Mouse (Mus musculus): ENCODE results near the gene Ppil2.

Gene Ppil2

GRCm38 (mm10) chr16:17110771-17111743 lies at the start of gene Ppil2:
Ppil2 (minus strand) TSS chr16:17111257.
- DNase-seq: peak; percentile 70

DNA sequence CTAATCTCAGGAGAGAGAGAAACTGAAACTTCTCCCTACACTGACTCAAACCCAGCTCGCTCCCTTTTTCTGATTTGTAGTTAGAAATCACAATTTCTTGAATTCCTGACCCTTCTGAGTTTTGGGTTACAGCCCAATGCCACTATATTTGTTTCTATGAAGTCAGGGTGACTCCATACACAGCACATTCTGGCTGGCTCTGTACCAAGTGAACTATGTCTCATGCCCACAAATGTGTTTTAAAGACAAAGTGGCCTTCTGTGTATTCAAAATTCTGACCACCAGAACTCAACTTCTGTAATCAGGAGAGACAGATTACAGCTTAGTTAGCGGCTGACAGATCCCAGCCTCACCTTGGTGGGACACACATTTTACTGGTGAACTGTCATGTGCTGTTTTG lies 43.3 kb upstream of the Ppil2 start:
- no peak for DNase-seq

- DNase-seq: no peak
These were observed 40.8 kb upstream of the Ppil2 start for GRCm38 (mm10) chr16:17151874-17152273.

DNA sequence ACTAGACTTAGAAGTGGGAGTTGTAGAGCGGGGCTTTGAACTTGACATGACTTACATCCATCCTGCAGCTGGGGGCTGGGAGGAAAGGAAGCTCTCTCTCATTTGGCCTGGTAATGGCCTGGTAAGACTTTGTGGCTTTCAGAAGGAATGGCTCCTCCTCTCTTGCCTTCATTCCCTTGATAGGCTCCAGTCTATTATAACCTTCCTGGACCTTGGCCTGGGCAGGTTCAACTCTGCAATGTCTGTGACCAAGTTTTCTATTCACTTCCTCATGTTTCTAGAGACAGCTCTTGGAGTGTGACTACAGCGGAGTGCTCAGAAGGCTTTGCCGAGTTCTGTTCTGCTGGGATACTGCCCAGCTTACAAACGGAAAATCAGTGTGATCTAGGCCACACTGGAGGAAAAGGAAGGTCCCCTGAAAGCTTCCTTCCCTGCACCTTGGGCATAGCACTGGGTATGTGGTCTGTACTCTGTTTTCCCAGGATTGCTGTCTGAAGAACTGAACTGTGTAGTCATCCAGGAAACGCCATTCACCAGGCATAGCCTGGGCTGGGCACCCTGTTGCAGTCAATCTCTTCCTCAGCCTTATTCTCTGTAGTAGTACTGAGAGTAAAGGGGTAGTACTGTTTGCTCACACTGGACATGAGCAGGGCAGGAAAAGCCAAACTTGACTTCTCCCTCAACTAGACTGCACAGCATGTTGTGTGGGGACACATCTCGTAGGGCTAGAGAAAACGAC lies 39.6 kb upstream of the Ppil2 start:
- no peak for DNase-seq

- no peak for DNase-seq
These were observed 37.0 kb upstream of the Ppil2 start for GRCm38 (mm10) chr16:17148084-17148483.

DNA sequence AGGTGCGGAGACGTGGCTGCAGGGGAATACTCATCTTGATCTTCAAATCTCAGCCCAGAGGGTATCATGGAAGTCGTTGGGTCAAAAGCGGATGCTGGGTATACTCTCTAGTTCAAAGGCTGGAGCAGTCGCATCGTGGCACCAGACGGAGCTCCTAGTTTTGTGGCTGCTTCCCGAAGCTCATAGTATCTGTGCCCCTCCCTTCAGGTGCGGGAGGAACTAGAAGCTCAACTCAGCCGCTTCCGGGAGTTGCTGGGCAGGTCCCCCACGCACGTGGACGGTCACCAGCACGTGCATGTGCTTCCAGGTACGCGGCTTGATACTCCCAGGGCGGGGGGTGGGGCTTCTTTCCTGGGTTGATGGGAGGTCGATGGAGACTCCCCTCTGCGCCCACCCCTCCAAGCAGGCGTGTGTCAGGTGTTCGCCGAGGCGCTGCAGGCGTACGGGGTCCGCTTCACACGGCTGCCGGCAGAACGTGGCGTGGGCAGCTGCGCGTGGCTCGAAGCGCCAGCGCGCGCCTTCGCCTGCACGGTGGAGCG lies 36.4 kb upstream of the Ppil2 start:
- peak; percentile 50 for DNase-seq

DNA sequence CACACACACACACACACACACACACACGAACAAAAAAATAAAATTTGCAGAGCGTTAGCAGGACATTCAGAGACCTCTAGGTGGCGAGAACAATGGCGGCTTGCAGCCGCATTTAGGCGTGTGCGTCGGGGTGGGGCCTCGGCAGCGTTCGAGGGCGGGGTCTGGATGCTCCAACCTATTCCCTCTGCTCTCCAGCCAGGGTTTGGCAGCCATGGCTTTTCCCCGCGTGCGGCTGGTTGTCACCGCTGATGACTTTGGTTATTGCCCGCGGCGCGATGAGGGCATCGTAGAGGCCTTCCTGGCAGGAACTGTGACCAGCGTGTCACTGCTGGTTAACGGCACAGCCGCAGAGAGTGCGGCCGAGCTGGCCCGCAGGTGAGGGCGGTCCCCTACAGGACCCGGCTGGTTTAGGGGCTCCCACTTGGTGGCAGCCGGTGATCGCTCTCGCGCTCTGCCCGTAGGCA lies 35.7 kb upstream of the Ppil2 start, which contains the start of gene Ccdc116:
Gene Ccdc116, minus strand, starts transcription at position 458 of the 464 bp plus-strand sequence.
- peak; percentile 76 for DNase-seq

DNA sequence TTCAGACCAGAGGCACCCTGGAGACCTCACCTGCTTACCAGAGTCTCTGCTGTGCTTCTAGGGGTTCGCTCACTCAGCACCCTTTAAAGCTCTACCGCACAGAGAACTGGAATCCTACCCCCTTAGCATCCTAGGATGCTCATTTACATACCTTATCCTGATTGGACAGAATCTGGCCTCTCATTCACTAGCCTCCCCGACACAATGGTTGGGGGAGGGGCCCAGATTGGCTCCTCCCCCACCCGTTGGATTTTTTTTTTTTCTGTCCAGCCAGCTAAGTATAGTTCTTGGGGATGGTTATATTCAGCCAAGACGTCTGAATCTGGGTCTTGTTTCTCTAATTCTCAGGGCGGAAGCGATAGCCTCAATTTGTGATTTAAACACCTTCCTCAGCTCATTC lies 33.3 kb upstream of the Ppil2 start, which contains the start of gene Ydjc:
Gene Ydjc, plus strand, starts transcription at position 283 of the 400 bp plus-strand sequence.
- no peak for DNase-seq

DNA sequence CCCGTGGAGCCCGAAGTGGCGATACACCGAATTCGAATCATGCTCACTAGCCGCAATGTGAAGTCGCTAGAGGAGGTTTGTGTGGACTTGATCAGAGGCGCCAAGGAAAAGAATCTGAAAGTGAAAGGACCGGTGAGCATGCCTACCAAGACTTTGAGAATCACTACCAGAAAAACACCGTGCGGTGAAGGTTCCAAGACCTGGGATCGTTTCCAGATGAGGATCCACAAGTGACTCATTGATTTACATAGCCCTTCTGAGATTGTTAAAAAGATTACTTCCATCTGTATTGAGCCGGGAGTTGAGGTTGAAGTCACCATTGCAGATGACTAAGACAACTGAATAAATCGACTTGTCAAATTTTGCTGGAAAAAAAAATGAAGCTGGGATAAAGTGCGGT lies 26.3 kb upstream of the Ppil2 start:
- DNase-seq: no peak

GRCm38 (mm10) chr16:17132906-17133200 lies 21.8 kb upstream of the Ppil2 start:
- DNase-seq: no peak

GRCm38 (mm10) chr16:17132089-17132905 lies 21.2 kb upstream of the Ppil2 start, which contains the start of gene Sdf2l1:
Sdf2l1 (minus strand) TSS chr16:17132383.
- peak; percentile 98 for DNase-seq

DNA sequence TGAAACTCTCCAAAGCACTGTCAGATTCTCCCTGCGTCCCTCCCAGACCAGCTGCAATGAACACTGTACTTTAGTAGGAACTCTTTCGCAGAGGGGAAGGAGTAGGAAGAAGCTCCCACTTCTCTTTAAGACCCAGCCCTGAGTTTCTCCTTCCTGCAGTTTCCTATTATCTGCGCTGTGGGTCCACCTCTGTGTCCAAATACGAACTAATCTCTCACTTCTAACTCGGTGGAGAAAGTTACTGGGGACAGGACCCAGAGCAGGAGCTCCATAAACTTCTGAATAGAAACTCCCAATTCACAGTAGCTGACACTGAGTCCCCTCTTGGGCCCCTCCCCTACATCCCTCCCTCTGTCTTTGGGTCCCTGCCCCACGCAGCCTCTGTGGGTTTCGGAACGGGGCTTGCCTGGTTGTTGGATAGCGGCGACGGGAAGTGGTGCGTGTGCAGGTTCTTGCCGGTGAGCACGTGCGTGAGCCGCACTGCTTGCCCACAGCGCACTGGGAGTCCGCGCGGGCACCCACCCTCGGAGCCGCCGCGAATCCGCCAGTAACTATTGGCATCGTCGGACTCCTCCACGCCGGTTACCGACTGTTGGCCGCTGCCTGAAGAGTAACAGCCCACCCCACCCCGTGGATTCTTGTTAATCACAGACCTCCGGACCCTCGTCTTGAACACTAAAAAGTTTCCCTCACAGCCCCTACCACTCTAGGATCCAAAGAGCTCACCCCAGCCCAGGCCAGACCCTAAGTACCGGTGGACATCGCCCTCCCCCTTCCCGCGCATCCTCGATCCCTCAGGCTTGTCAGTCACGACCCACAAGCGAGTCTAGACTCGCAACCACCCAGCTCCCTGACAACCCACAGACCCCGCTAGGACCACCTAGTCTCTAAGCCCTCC lies 20.4 kb upstream of the Ppil2 start:
- DNase-seq: peak; percentile 25

GRCm38 (mm10) chr16:17127292-17127691 lies 16.2 kb upstream of the Ppil2 start:
- no peak for DNase-seq

GRCm38 (mm10) chr16:17124871-17125520 lies 13.9 kb upstream of the Ppil2 start, which contains the start of gene 2610318N02Rik:
2610318N02Rik (minus strand) TSS chr16:17125167.
- DNase-seq: peak; percentile 50

DNA sequence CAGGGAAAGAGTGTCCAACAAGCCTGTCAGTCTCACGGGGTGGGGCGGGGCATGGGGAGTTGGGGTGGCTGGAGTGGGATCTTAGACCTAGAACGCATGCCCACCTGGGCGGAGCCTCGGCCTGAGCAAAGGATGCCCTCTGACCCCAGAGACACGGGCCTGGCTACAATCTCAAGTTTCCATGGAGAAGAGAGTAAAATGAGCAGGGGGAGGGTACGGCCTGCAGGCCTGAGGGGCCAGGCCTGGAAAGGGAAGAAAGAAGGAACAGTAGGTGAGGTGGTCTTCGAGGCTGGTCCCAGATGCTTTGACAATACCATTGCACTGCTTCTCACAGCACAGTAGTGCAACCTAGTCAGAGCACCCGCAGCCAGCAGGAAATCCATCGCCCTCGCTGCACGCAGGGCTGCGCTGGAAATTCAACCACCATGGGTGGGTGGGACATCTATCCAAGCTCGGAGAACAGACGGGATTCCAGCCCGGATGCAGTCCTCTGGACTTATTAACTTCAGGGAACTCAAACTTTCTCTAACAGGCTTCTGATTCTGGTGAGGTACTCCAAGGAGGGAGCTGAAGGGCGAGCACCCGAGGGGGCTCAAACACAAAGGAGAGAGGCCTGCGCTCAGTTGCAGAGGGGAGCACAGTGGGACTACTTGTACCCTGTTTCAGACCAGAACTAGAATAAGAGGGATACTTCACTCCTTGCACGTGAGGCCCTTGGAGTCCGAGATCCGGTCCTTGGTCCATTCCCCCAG lies 13.2 kb upstream of the Ppil2 start:
- DNase-seq: no peak

GRCm38 (mm10) chr16:17121569-17121968 lies 10.5 kb upstream of the Ppil2 start:
- no peak for DNase-seq

GRCm38 (mm10) chr16:17117309-17117799 lies 6.3 kb upstream of the Ppil2 start:
- DNase-seq: no peak

- DNase-seq: no peak
These were observed 6.5 kb downstream of the Ppil2 start for GRCm38 (mm10) chr16:17104600-17104999.

GRCm38 (mm10) chr16:17102630-17103220 lies 8.3 kb downstream of the Ppil2 start:
- DNase-seq: no peak
